Mouse (Mus musculus): ENCODE results near the gene Gfral.

DNA sequence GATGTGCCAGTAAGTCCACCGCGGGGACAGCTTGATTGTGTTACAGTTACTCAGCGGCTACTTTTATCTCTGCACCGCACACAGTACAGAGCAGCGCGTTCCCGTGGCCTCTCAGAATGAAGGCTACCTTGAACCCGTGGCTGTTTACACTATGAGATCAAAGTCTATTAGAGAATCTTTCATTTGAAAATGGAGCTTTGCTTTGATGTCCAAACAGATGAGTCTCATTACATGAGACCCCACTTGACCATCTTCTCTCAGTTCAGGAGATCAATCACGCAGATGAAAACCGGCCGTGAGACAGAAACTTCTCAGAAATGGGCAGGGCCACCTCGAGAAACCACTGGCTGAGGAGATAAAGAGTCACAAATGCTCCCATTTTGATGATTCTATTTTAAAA is 23.8 kb upstream of the Gfral start:
- TF ChIP-seq CTCF (IDR thresholded peaks at IDR 0.05; ENCODE audit: low read depth, low read length) = no peak
- TF ChIP-seq EP300 (IDR thresholded peaks at IDR 0.05; ENCODE audit: insufficient read depth, low read depth, low read length) = no peak
- TF ChIP-seq POLR2A (IDR thresholded peaks at IDR 0.05; ENCODE audit: insufficient read depth, low read length) = no peak

Measured in ES-Bruce4 (cell line).